24 mouse cellular contexts compared by ENCODE assay signal in genomic region chr13:49756591-49756990, GRCm38 (mm10). TPM values are rescaled to one million over a fixed set of nuclear protein-coding genes. Genes with fewer than 3 reads are reported as not detected.
"Had no signal": no experiment of that assay in that cellular context is flagged by ENCODE, and none has a peak within 500 bp of the region (broad histone marks: within the 10 kb centered on the region; RNA-seq: fewer than 3 reads in every experiment).

No protein-coding gene starts in this region.

- H3K4me3 ChIP-seq: neural tube, embryonic 13.5 days; neural tube, embryonic 15.5 days; stomach, embryonic 15.5 days had no signal

- H3K36me3 ChIP-seq: neural tube, embryonic 13.5 days; neural tube, embryonic 15.5 days; stomach, embryonic 15.5 days had no signal

- DNase-seq: retina, postnatal 1 day; right cerebral cortex, adult 18-20 months; right cerebral cortex, postnatal 14 days; right cerebral cortex, postnatal 25 days; right cerebral cortex, postnatal 4 days; spleen, adult 18-20 months; thymus, adult 18-20 months; thymus, adult 2 months; thymus, postnatal 14 days; thymus, postnatal 25 days; thymus, postnatal 36 days; thymus, postnatal 4 days had no signal

- H3K4me1 ChIP-seq: neural tube, embryonic 13.5 days; neural tube, embryonic 15.5 days; stomach, embryonic 15.5 days had no signal

- H3K27me3 ChIP-seq: neural tube, embryonic 13.5 days; neural tube, embryonic 15.5 days; stomach, embryonic 15.5 days had no signal

- H3K27ac ChIP-seq: neural tube, embryonic 13.5 days; neural tube, embryonic 15.5 days; stomach, embryonic 15.5 days; stomach, postnatal 0 days had no signal

- H3K9me3 ChIP-seq: neural tube, embryonic 13.5 days; neural tube, embryonic 15.5 days; stomach, embryonic 15.5 days had no signal

RNA-seq across cellular contexts. Expression of gene Gm30302, which starts 42.2 kb away (rescaled TPM):
- total RNA-seq: neutrophil, adult 5-6 weeks had no signal
- polyA plus RNA-seq: neural tube, embryonic 13.5 days; neural tube, embryonic 14.5 days; neural tube, embryonic 15.5 days; small intestine, adult 2 months; spleen, adult 2 months; stomach, embryonic 14.5 days; stomach, embryonic 15.5 days; stomach, embryonic 16.5 days; stomach, postnatal 0 days; thymus, adult 2 months; thymus, postnatal 0 days; urinary bladder, adult 2 months had no signal
